Mouse (Mus musculus): ENCODE results near the gene Atp6v0b. TPM values are rescaled to one million over a fixed set of nuclear protein-coding genes. Genes with fewer than 3 reads are reported as not detected.

Gene Atp6v0b
- total RNA-seq (2017), result 65.8 and 93.7 TPM in 2 replicates

DNA sequence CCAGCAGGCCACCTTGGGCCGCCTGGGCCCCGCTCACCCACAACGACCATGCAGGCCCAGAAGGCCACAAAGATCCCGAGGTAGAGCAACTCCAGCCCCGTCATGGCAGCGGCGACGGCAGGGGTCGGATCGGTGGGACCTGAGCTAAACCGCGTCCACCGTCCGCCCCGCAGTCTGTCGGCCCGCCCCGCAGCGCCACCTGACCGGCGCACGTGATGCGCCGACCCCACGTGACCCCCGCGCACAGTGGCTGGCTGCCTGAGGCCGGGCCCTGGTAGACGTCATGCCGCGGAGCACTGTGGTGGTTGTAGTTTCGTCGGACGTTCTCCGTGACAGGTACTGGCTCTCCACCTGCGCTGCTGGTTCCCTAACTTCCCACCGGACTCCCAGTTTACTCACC lies at the start of gene Atp6v0b:
Gene Atp6v0b (minus strand): TSS at position 201 of the 400 bp plus-strand sequence.
- ATAC-seq (replicated peaks in 1 of 2; ENCODE audit: insufficient read depth in 1 of 2, low FRiP score in 2 of 2, low TSS enrichment in 1 of 2, low read depth in 1 of 2, poor library complexity in 2 of 2, severe bottlenecking in 2 of 2), result peak; percentile 69 to 80

DNA sequence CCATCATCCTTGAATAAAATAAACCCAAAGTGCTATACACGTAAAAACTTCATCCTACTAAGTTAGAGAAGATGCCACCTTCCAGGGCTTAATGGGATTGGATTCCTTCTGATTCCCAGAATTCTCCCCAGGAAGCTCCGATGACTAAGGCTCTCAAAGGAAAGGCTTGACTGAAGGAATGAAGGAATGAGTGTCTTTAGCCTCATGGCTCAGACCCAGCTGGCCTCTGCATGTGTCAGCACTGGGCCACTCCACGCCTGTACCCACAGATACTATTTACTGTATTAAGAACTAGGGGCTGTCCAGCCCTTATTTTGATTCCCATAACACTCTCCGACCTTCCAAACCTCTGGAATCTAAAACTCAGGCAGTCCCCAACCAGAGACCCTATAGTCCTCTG lies 46.9 kb upstream of the Atp6v0b start:
- ATAC-seq (replicated peaks in 1 of 2; ENCODE audit: insufficient read depth in 1 of 2, low FRiP score in 2 of 2, low TSS enrichment in 1 of 2, low read depth in 1 of 2, poor library complexity in 2 of 2, severe bottlenecking in 2 of 2), result no peak

GRCm38 (mm10) chr4:117933248-117933647 lies 46.1 kb upstream of the Atp6v0b start:
- ATAC-seq (replicated peaks in 1 of 2; ENCODE audit: insufficient read depth in 1 of 2, low FRiP score in 2 of 2, low TSS enrichment in 1 of 2, low read depth in 1 of 2, poor library complexity in 2 of 2, severe bottlenecking in 2 of 2), result no peak

GRCm38 (mm10) chr4:117929391-117929881 lies 42.3 kb upstream of the Atp6v0b start, which contains the start of gene Artn:
Gene Artn, minus strand, starts transcription at chr4:117929763.
- no peak for ATAC-seq (replicated peaks in 1 of 2; ENCODE audit: insufficient read depth in 1 of 2, low FRiP score in 2 of 2, low TSS enrichment in 1 of 2, low read depth in 1 of 2, poor library complexity in 2 of 2, severe bottlenecking in 2 of 2)

- peak; percentile 40 to 54; a peak in 2 of 4 replicates for ATAC-seq (replicated peaks in 1 of 2; ENCODE audit: insufficient read depth in 1 of 2, low FRiP score in 2 of 2, low TSS enrichment in 1 of 2, low read depth in 1 of 2, poor library complexity in 2 of 2, severe bottlenecking in 2 of 2)
Measured at GRCm38 (mm10) chr4:117928699-117929241, 41.6 kb upstream of the Atp6v0b start.

DNA sequence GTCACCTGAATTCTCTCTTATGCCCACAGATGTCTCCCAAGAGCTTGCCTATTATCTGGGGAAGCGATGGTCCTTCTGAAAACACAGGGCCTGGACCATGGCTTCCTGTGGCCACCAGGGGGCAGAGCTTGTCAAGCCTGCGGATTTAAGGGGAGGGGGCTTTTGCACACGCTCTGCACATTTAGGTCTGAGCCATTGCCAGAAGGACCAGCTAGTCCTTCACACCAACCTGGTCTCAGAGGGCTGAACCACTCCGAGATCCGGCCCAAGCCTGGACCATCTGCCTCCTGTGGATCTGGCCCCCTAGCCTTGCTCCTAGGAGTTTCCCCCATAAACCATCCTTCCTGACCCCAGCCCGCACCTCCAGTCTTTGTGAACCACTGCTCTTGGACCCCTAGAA lies 41.1 kb upstream of the Atp6v0b start:
- 0 out of 4 replicates have a peak, but pooled peaks of 1 of the 2 experiments have one; percentile 33 for ATAC-seq (replicated peaks in 1 of 2; ENCODE audit: insufficient read depth in 1 of 2, low FRiP score in 2 of 2, low TSS enrichment in 1 of 2, low read depth in 1 of 2, poor library complexity in 2 of 2, severe bottlenecking in 2 of 2)

DNA sequence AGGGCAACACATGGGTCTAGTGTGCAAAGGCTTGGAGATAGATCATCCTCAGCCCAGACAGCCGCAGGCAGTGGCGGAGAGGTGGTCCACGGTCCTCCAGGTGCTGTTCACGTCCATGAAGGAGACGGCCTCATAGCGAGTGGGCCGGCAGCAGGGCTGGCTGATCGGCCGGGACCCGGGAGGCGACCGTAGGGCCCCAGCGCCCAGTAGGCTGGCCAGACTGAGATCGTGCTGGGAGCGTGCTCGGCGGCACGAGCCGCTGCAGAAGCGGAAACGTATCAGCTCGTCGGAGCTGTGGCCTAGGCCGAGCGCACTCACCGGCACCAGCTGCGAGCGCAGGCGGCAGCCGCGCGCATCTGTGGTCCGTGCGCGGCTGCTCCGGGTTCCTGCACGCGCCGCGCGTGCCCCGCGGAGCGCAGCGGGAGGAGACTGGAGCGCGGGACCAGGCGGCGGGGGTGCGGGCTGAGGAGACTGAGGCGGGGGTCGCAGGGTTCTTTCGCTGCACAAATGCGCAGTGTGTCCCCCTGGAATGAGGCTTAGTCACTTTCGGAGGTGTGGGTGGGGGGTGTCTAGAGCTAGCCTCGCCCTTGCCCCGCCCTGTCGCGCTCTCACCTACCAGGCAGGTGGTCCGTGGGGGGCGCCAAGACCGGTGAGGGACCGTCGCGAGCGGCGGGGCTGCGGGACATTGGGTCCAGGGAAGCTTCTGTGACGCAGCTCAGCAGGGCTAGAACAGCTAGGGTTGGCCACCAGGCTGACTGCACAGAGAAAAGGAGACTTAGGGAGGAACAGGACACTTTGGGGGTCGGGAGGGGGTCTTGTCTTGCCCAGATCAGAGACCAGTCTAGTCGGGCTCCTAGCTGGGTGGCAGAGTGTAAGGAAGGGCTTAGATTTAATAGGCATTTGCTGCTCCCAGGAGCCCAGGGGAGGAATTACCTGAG lies 39.7 kb upstream of the Atp6v0b start:
- ATAC-seq (replicated peaks in 1 of 2; ENCODE audit: insufficient read depth in 1 of 2, low FRiP score in 2 of 2, low TSS enrichment in 1 of 2, low read depth in 1 of 2, poor library complexity in 2 of 2, severe bottlenecking in 2 of 2), result 0 out of 4 replicates have a peak, but pooled peaks of 1 of the 2 experiments have one; percentile 27

DNA sequence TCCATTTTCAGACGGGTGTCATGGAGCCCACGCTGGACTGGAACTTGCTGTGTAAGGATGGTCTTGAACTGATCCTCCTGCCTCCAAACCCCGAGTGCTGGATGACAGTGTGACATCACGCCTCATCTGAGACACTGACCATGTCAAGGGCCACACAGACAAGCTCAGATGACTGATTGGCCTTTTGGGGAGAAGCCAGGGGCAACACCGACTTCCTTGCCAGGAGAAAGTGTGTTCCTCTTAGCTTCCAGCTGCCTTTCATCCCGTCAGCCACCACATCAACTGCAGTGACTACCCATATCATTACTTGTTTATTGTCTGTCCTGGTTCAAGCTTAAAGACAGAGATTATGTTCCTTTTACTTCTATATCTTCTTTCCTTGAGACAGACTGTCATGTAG lies 37.8 kb upstream of the Atp6v0b start:
- no peak for ATAC-seq (replicated peaks in 1 of 2; ENCODE audit: insufficient read depth in 1 of 2, low FRiP score in 2 of 2, low TSS enrichment in 1 of 2, low read depth in 1 of 2, poor library complexity in 2 of 2, severe bottlenecking in 2 of 2)

DNA sequence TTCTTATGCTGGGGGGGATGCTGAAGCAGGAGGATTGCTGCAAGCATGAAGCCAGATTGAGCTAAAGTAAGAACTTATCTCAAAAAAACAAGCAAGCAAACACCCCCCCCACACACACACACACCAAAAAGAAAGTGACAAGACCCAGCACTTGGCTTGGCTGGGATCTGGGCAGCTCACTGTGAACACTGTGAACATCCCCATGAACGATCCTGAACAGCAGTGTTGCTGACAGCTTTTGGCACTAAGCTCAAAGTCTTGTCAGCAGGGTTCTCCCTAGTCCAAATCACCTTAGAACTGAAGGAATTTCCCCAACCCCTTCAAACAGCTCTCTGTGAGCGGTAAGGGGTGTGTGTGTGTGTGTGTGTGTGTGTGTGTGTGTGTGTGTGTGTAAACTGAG lies 36.3 kb upstream of the Atp6v0b start:
- no peak for ATAC-seq (replicated peaks in 1 of 2; ENCODE audit: insufficient read depth in 1 of 2, low FRiP score in 2 of 2, low TSS enrichment in 1 of 2, low read depth in 1 of 2, poor library complexity in 2 of 2, severe bottlenecking in 2 of 2)

DNA sequence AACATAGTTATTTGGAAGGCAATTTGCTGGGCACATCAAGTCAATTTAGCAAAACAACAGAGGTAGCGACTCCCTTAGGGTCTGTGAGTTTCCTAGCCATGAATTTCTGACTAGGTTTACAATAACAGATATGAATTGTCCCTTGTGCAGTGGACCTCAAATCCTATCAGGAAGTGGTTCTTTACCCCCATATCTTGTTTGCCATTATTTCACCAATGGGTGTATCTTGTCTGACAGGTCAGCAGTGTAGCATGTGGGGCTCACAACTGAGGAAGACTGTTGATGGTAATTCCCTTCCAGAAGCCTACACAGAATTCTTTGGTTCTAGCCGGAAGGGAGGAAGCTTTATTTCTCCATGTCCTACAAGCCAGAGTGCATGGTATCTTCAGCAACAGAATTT lies 34.2 kb upstream of the Atp6v0b start:
- no peak for ATAC-seq (replicated peaks in 1 of 2; ENCODE audit: insufficient read depth in 1 of 2, low FRiP score in 2 of 2, low TSS enrichment in 1 of 2, low read depth in 1 of 2, poor library complexity in 2 of 2, severe bottlenecking in 2 of 2)

DNA sequence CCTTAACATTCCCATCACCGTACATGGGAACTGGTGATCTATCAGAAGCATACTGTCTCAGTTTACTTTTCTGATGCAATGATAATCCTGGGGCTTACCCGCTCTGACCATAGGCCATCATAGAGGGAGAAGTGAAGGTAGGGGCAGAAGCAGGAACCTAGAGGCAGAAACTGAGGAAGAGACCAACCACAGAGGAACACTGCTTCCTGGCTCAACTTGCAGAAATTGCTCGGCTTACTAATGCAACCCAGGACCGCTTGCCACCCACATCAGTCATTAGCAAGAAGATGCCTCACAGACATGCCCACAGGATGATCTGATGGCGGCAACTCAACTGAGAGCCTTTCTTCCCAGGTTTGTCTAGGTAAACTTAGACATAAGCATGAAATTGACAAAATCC lies 31.6 kb upstream of the Atp6v0b start:
- ATAC-seq (replicated peaks in 1 of 2; ENCODE audit: insufficient read depth in 1 of 2, low FRiP score in 2 of 2, low TSS enrichment in 1 of 2, low read depth in 1 of 2, poor library complexity in 2 of 2, severe bottlenecking in 2 of 2), result 0 out of 4 replicates have a peak, but pooled peaks of 1 of the 2 experiments have one; percentile 11

GRCm38 (mm10) chr4:117918261-117918660 lies 31.1 kb upstream of the Atp6v0b start:
- ATAC-seq (replicated peaks in 1 of 2; ENCODE audit: insufficient read depth in 1 of 2, low FRiP score in 2 of 2, low TSS enrichment in 1 of 2, low read depth in 1 of 2, poor library complexity in 2 of 2, severe bottlenecking in 2 of 2), result no peak

DNA sequence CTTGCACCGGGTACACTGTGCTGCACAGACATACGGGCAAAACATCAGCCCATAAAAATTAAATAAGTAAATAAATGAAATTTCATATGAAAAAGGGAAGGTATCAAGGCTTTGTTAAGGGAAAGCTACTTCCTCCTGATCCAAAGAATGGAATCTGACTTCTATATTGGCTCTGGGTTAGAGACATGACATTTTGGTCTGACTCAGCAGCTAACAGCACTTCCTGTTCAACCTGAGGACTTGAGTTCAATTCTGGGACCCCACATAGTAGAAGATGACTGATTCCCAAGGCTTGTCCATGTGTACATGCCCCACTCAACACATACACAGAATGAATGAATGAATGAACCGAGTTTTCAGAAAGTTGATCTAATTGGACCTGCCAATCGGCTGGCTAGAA lies 30.7 kb upstream of the Atp6v0b start:
- no peak for ATAC-seq (replicated peaks in 1 of 2; ENCODE audit: insufficient read depth in 1 of 2, low FRiP score in 2 of 2, low TSS enrichment in 1 of 2, low read depth in 1 of 2, poor library complexity in 2 of 2, severe bottlenecking in 2 of 2)

DNA sequence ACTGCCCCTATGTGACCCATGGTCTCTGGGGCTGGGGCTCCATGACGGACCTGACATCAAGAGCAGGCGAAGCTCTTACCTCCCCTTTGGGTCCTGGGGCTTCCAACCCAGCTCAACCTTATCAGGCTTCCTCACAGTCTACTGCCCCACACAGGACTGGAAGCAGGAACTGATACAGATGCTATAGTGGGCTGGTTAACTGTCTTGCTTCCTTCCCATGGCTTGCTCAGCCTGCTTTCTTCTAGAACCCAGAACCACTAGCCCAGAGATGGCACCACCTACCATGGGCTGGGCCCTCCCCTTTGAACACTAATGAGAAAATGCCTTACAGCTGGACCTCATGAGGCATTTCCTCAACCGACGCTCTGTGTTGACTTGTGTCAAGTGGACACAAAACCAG lies 30.3 kb upstream of the Atp6v0b start:
- ATAC-seq (replicated peaks in 1 of 2; ENCODE audit: insufficient read depth in 1 of 2, low FRiP score in 2 of 2, low TSS enrichment in 1 of 2, low read depth in 1 of 2, poor library complexity in 2 of 2, severe bottlenecking in 2 of 2), result no peak

DNA sequence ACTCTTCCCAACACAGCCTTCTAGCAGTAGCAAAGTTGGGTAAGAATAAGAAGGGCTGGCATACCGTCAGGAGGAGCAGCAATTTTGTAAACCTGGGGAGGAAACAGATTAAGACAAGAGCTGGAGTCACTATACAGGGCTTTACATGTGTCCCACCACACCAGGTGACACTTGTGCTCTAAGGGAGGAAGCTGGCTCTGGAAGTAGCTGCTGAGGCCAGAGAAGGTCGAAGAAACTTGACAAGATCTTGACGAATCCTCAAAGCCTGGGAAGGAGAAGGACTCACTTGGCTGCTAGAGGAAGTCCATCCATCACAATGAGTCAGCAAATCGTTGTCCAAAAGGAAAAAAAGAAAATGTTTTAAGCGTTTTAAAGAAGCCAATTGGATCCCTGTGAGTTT lies 29.3 kb upstream of the Atp6v0b start:
- no peak for ATAC-seq (replicated peaks in 1 of 2; ENCODE audit: insufficient read depth in 1 of 2, low FRiP score in 2 of 2, low TSS enrichment in 1 of 2, low read depth in 1 of 2, poor library complexity in 2 of 2, severe bottlenecking in 2 of 2)

DNA sequence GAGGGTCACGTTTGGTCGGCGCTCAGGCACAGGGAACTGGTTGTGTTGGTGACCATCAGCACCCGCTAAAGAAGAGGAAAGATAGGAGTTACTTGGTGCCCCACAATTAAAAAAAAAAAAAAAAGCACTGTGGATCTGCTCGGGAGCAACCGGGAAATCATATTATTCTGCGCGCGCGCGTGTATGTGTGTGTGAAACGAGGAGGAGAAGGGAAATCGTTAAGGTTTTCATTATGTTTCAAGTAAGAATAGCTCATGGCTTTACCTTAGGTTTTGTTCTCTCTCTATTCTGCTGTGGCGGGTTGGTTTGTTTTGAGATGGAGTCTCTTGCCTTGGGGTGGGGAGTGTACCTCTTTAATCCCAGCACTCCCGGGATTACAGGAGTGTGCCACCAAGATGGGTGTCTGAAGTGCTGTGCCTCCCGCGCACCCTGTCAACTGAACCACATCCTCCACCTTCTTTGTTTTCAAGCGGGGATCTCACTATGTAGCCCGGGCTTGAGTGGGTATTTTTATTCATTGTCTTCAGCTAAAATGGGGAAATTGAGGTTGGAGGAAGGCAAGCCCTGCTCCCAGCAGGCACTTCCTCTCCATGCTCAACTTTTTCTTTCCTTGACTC lies 28.5 kb upstream of the Atp6v0b start:
- ATAC-seq (replicated peaks in 1 of 2; ENCODE audit: insufficient read depth in 1 of 2, low FRiP score in 2 of 2, low TSS enrichment in 1 of 2, low read depth in 1 of 2, poor library complexity in 2 of 2, severe bottlenecking in 2 of 2), result 0 out of 4 replicates have a peak, but pooled peaks of 1 of the 2 experiments have one; percentile 6

GRCm38 (mm10) chr4:117914591-117915442 lies 27.7 kb upstream of the Atp6v0b start, which contains the start of gene Ipo13:
Gene Ipo13, minus strand, starts transcription at chr4:117914999.
- ATAC-seq (replicated peaks in 1 of 2; ENCODE audit: insufficient read depth in 1 of 2, low FRiP score in 2 of 2, low TSS enrichment in 1 of 2, low read depth in 1 of 2, poor library complexity in 2 of 2, severe bottlenecking in 2 of 2), result peak; percentile 82 to 88
